Mouse (Mus musculus) forebrain, embryonic 10.5 days (tissue): ENCODE results near the gene Cdc42bpa. TPM values are rescaled to one million over a fixed set of nuclear protein-coding genes. Genes with fewer than 3 reads are reported as not detected.

Experiments
- DNase-seq: peaks from one replicate; pipeline ENCODE4 v3.0.0-alpha.2; 2017; ENCODE audit warnings: low spot score; ENCODE audit errors: extremely low spot score
- H3K27ac ChIP-seq: fragments of 300-500 bp; sonication (generic); 2 replicates; pipeline ENCODE4 v1.5.1; 2016; ENCODE audit warnings: mild to moderate bottlenecking
- H3K27me3 ChIP-seq: fragments of 300-500 bp; sonication (generic); 2 replicates; pipeline ENCODE4 v1.6.1; 2016; ENCODE audit warnings: mild to moderate bottlenecking; ENCODE audit not compliant: poor library complexity, severe bottlenecking
- H3K36me3 ChIP-seq: fragments of 300-500 bp; sonication (generic); replicated peaks from 2 replicates; pipeline ENCODE4 v1.6.1; 2016; ENCODE audit warnings: mild to moderate bottlenecking, moderate library complexity
- H3K4me1 ChIP-seq: fragments of 300-500 bp; sonication (generic); 2 replicates; pipeline ENCODE4 v1.6.1; 2016
- H3K4me3 ChIP-seq: fragments of 300-500 bp; sonication (generic); 2 replicates; pipeline ENCODE4 v1.5.1; 2016; ENCODE audit warnings: mild to moderate bottlenecking, moderate library complexity
- H3K9me3 ChIP-seq: fragments of 300-500 bp; sonication (generic); 2 replicates; pipeline ENCODE4 v1.6.1; 2016; ENCODE audit warnings: mild to moderate bottlenecking, moderate library complexity
- WGBS: fragments of 180-500 bp; shearing (Covaris S2); methylation state at CpG from one replicate; pipeline ENCODE4 v1.1.7; 2016; 5-methylcytosine and 5-hydroxymethylcytosine counted together
- polyA plus RNA-seq: library from polyadenylated mRNA; unstranded; fragments of >200 nt; fragmentation: Nextera tagmentation; extraction: Ambion mirVana; gene quantifications from 2 replicates; pipeline ENCODE4 v1.2.1, GENCODE M21; 2016

Gene Cdc42bpa
- polyA plus RNA-seq, 1 experiment from 2014 or later = 12.2 TPM

GRCm38 (mm10) chr1:180178340-180178739 is 218.1 kb downstream of the Cdc42bpa start:
- Histone ChIP-seq H3K4me1 (0 out of 2 replicates have a peak, but pooled peaks cover 3% of the 10 kb centered on the region), H3K27ac (no peak overlapping the region), H3K27me3 (no peaks in the 10 kb centered on the region), H3K9me3 (no peaks in the 10 kb centered on the region), H3K4me3 (no peak overlapping the region), H3K36me3 (no peaks in the 10 kb centered on the region)
- no peak for DNase-seq
- WGBS = 96% methylated on average over 9 of the region's 9 CpGs

- DNase-seq = no peak
- H3K27ac ChIP-seq = no peak overlapping the region
- WGBS = 88% methylated on average over 4 of the region's 4 CpGs
- H3K4me1 ChIP-seq = 0 out of 2 replicates have a peak, but pooled peaks cover 3% of the 10 kb centered on the region
- no peaks in the 10 kb centered on the region for H3K27me3 ChIP-seq
- no peaks in the 10 kb centered on the region for H3K36me3 ChIP-seq
- no peaks in the 10 kb centered on the region for H3K9me3 ChIP-seq
- H3K4me3 ChIP-seq = no peak overlapping the region
Observed at GRCm38 (mm10) chr1:180179100-180179499, 218.8 kb downstream of the Cdc42bpa start.

GRCm38 (mm10) chr1:180179840-180180239 is 219.6 kb downstream of the Cdc42bpa start:
- 89% methylated on average over 2 of the region's 2 CpGs for WGBS
- Histone ChIP-seq H3K4me1 (0 out of 2 replicates have a peak, but pooled peaks cover 3% of the 10 kb centered on the region), H3K4me3 (no peak overlapping the region), H3K27me3 (no peaks in the 10 kb centered on the region), H3K36me3 (no peaks in the 10 kb centered on the region), H3K27ac (no peak overlapping the region), H3K9me3 (no peaks in the 10 kb centered on the region)
- DNase-seq = no peak

- no peak for DNase-seq
- WGBS = 92% methylated on average over 7 of the region's 7 CpGs
Observed at GRCm38 (mm10) chr1:180181304-180181965, 221.2 kb downstream of the Cdc42bpa start.

GRCm38 (mm10) chr1:180181966-180182319 is 221.7 kb downstream of the Cdc42bpa start:
- 88% methylated on average over 9 of the region's 9 CpGs for WGBS

More at GRCm38 (mm10) chr1:180181304-180181965, 221.2 kb downstream of the Cdc42bpa start:
- H3K27me3 ChIP-seq = no peaks in the 10 kb centered on the region
- no peaks in the 10 kb centered on the region for H3K9me3 ChIP-seq
- peaks cover 3% of the 10 kb centered on the region; the same call in 1 of the 2 replicates for H3K4me1 ChIP-seq
- no peak overlapping the region for H3K27ac ChIP-seq
- no peaks in the 10 kb centered on the region for H3K36me3 ChIP-seq
- no peak overlapping the region for H3K4me3 ChIP-seq

GRCm38 (mm10) chr1:180182731-180183130 is 222.5 kb downstream of the Cdc42bpa start:
- DNase-seq = no peak

More at GRCm38 (mm10) chr1:180181966-180182319, 221.7 kb downstream of the Cdc42bpa start:
- Histone ChIP-seq H3K27me3 (no peaks in the 10 kb centered on the region), H3K36me3 (no peaks in the 10 kb centered on the region), H3K27ac (no peak overlapping the region), H3K4me3 (no peak overlapping the region), H3K9me3 (no peaks in the 10 kb centered on the region), H3K4me1 (peaks cover 3% of the 10 kb centered on the region; the same call in 1 of the 2 replicates)
- DNase-seq = no peak

GRCm38 (mm10) chr1:180183525-180184159 is 223.4 kb downstream of the Cdc42bpa start:
- Histone ChIP-seq H3K9me3 (no peaks in the 10 kb centered on the region), H3K4me1 (peaks cover 3% of the 10 kb centered on the region; the same call in 1 of the 2 replicates), H3K36me3 (no peaks in the 10 kb centered on the region), H3K27me3 (no peaks in the 10 kb centered on the region), H3K4me3 (no peak overlapping the region), H3K27ac (no peak overlapping the region)
- WGBS = 93% methylated on average over 6 of the region's 6 CpGs
- DNase-seq = no peak

More at GRCm38 (mm10) chr1:180182731-180183130, 222.5 kb downstream of the Cdc42bpa start:
- H3K4me3 ChIP-seq = no peak overlapping the region
- WGBS = 80% methylated on average over 3 of the region's 3 CpGs
- H3K9me3 ChIP-seq = no peaks in the 10 kb centered on the region
- no peaks in the 10 kb centered on the region for H3K36me3 ChIP-seq
- no peaks in the 10 kb centered on the region for H3K27me3 ChIP-seq
- peaks cover 3% of the 10 kb centered on the region; the same call in 1 of the 2 replicates for H3K4me1 ChIP-seq
- H3K27ac ChIP-seq = no peak overlapping the region

GRCm38 (mm10) chr1:180184768-180185167 is 224.5 kb downstream of the Cdc42bpa start:
- H3K9me3 ChIP-seq = no peaks in the 10 kb centered on the region
- peaks cover 3% of the 10 kb centered on the region; the same call in 1 of the 2 replicates for H3K4me1 ChIP-seq
- no peak for DNase-seq
- 72% methylated on average over 7 of the region's 7 CpGs for WGBS
- H3K27me3 ChIP-seq = no peaks in the 10 kb centered on the region
- no peak overlapping the region for H3K27ac ChIP-seq
- no peak overlapping the region for H3K4me3 ChIP-seq
- H3K36me3 ChIP-seq = no peaks in the 10 kb centered on the region

- 75% methylated on average over 5 of the region's 5 CpGs for WGBS
Observed at GRCm38 (mm10) chr1:180185877-180186276, 225.6 kb downstream of the Cdc42bpa start.

GRCm38 (mm10) chr1:180186371-180186770 is 226.1 kb downstream of the Cdc42bpa start:
- Histone ChIP-seq H3K4me1 (peaks cover 3% of the 10 kb centered on the region; the same call in 1 of the 2 replicates), H3K36me3 (no peaks in the 10 kb centered on the region), H3K27me3 (no peaks in the 10 kb centered on the region), H3K4me3 (no peak overlapping the region), H3K9me3 (no peaks in the 10 kb centered on the region), H3K27ac (no peak overlapping the region)
- WGBS = 84% methylated on average over 3 of the region's 3 CpGs
- no peak for DNase-seq

More at GRCm38 (mm10) chr1:180185877-180186276, 225.6 kb downstream of the Cdc42bpa start:
- Histone ChIP-seq H3K27ac (no peak overlapping the region), H3K27me3 (no peaks in the 10 kb centered on the region), H3K4me1 (peaks cover 3% of the 10 kb centered on the region; the same call in 1 of the 2 replicates), H3K9me3 (no peaks in the 10 kb centered on the region), H3K36me3 (no peaks in the 10 kb centered on the region), H3K4me3 (no peak overlapping the region)
- DNase-seq = no peak

GRCm38 (mm10) chr1:180188951-180189350 is 228.7 kb downstream of the Cdc42bpa start:
- WGBS = 89% methylated on average over 4 of the region's 4 CpGs
- Histone ChIP-seq H3K4me3 (no peak overlapping the region), H3K27ac (no peak overlapping the region), H3K9me3 (no peaks in the 10 kb centered on the region), H3K4me1 (no peaks in the 10 kb centered on the region; the same call in 1 of the 2 replicates), H3K36me3 (no peaks in the 10 kb centered on the region), H3K27me3 (peaks cover 1% of the 10 kb centered on the region; the same call in 1 of the 2 replicates)
- DNase-seq = no peak

- 89% methylated on average over 8 of the region's 8 CpGs for WGBS
- no peak for DNase-seq
- Histone ChIP-seq H3K4me1 (peaks cover 14% of the 10 kb centered on the region), H3K36me3 (no peaks in the 10 kb centered on the region), H3K27ac (no peak overlapping the region), H3K27me3 (peaks cover 12% of the 10 kb centered on the region; the same call in 1 of the 2 replicates), H3K4me3 (no peak overlapping the region), H3K9me3 (no peaks in the 10 kb centered on the region)
Observed at GRCm38 (mm10) chr1:180191112-180191511, 230.8 kb downstream of the Cdc42bpa start.
